Comparison of ENCODE assay signal across 1 mouse cellular context in genomic region chr2:151979470-151980354, GRCm38 (mm10).
TF ChIP-seq lines count a peak whose summit lies in the region.

Gene Fam110a, minus strand, starts transcription at chr2:151980219.

TF ChIP-seq in CH12.LX, 34 proteins besides CTCF, POLR2A, EP300 and RAD21 (continued from another document):
- TF ChIP-seq UBTF (IDR thresholded peaks at IDR 0.05; ENCODE audit: low read depth, low read length) (0 out of 2 replicates have a peak, but pooled peaks have one; percentile 29), ETS1 (conservative IDR thresholded peaks at IDR 0.05; ENCODE audit: low read depth, low read length) (no peak; the same call in 1 of the 2 replicates), ZC3H11A (IDR thresholded peaks at IDR 0.05; ENCODE audit: low read depth, low read length) (no peak), POLR2AphosphoS2 (IDR thresholded peaks at IDR 0.05; ENCODE audit: low read depth, low read length) (no peak), NELFE (IDR thresholded peaks at IDR 0.05; ENCODE audit: low read depth, low read length) (no peak), MAZ (IDR thresholded peaks at IDR 0.05; ENCODE audit: low read depth, low read length) (0 out of 2 replicates have a peak, but pooled peaks have one; percentile 5), MAX (IDR thresholded peaks at IDR 0.05; ENCODE audit: low read length) (no peak), USF2 (conservative IDR thresholded peaks at IDR 0.05; ENCODE audit: low read depth, low read length) (no peak), ZMIZ1 (IDR thresholded peaks at IDR 0.05; ENCODE audit: low read depth, low read length) (no peak), MYC (IDR thresholded peaks at IDR 0.05; ENCODE audit: low read depth, low read length) (no peak), SIN3A (IDR thresholded peaks at IDR 0.05; ENCODE audit: low read length) (peak; percentile 79), HCFC1 (IDR thresholded peaks at IDR 0.05; ENCODE audit: low read depth, low read length) (peak; percentile 70)
